Mouse (Mus musculus) olfactory bulb, adult 2 months (tissue): ENCODE data around the gene Smpd1.

Source experiments
- CTCF ChIP-seq: fragments of 200-500 bp; IDR thresholded peaks from 2 replicates; pipeline ENCODE4 v1.5.1; 2012; ENCODE audit warnings: low read depth, mild to moderate bottlenecking, low read length, moderate library complexity; ENCODE audit not compliant: insufficient read depth
- POLR2A ChIP-seq: fragments of 200-500 bp; IDR thresholded peaks from 2 replicates; pipeline ENCODE4 v1.6.1; 2012; ENCODE audit warnings: mild to moderate bottlenecking, low read depth, low read length, moderate library complexity; ENCODE audit not compliant: insufficient read depth

- TF ChIP-seq CTCF (no peak), POLR2A (no peak)
These were observed 20.4 kb downstream of the Smpd1 start for GRCm38 (mm10) chr7:105574537-105574936.
